Mouse (Mus musculus) heart, postnatal 0 days (tissue): ENCODE data around the gene Nxnl1. TPM values are rescaled to one million over a fixed set of nuclear protein-coding genes. Genes with fewer than 3 reads are reported as not detected.

ENCODE experiments used
- ATAC-seq: fragments of 200-750 bp; cut with Nextera tagmentation; 2 replicates; pipeline ENCODE4 v1.8.0; 2017; ENCODE audit warnings: low read depth, moderate number of reproducible peaks, moderate library complexity; ENCODE audit not compliant: insufficient read depth
- DNase-seq: peaks from one replicate; pipeline ENCODE4 v3.0.0-alpha.2; 2016; ENCODE audit warnings: low spot score
- H3K27ac ChIP-seq: fragments of 300-500 bp; sonication (generic); 2 replicates; pipeline ENCODE4 v1.5.1; 2014; ENCODE audit warnings: low read depth, mild to moderate bottlenecking
- H3K27me3 ChIP-seq: fragments of 300-500 bp; sonication (generic); 2 replicates; pipeline ENCODE4 v1.6.1; 2014; ENCODE audit warnings: low read length, mixed read lengths; ENCODE audit not compliant: control insufficient read depth, insufficient read depth
- H3K36me3 ChIP-seq: fragments of 300-500 bp; sonication (generic); replicated peaks from 2 replicates; pipeline ENCODE4 v1.6.1; 2014; ENCODE audit warnings: low read length, mixed read lengths; ENCODE audit not compliant: control insufficient read depth, insufficient read depth
- H3K4me1 ChIP-seq: fragments of 300-500 bp; sonication (generic); 2 replicates; pipeline ENCODE4 v1.6.1; 2014; ENCODE audit warnings: antibody characterized with exemption; ENCODE audit not compliant: control insufficient read depth, insufficient read depth
- H3K4me2 ChIP-seq: fragments of 300-500 bp; sonication (generic); 2 replicates; pipeline ENCODE4 v1.6.1; 2014; ENCODE audit warnings: low read depth, mild to moderate bottlenecking, low read length, moderate library complexity
- H3K4me3 ChIP-seq: fragments of 300-500 bp; sonication (generic); 2 replicates; pipeline ENCODE4 v1.5.1; 2014; ENCODE audit warnings: low read depth, low read length
- H3K9ac ChIP-seq: fragments of 300-500 bp; sonication (generic); replicated peaks from 2 replicates; pipeline ENCODE4 v1.6.1; 2014; ENCODE audit warnings: low read depth, low read length, mixed read lengths
- H3K9me3 ChIP-seq: fragments of 300-500 bp; sonication (generic); replicated peaks from 2 replicates; pipeline ENCODE4 v1.6.1; 2016; ENCODE audit warnings: low read length; ENCODE audit not compliant: control insufficient read depth
- CTCF ChIP-seq: IDR thresholded peaks from 2 replicates; pipeline ENCODE4 v1.5.1; 2016; ENCODE audit warnings: antibody characterized with exemption, control low read depth, low read depth
- EP300 ChIP-seq: IDR thresholded peaks from 2 replicates; pipeline ENCODE4 v1.6.1; 2016; ENCODE audit warnings: antibody characterized with exemption, low read depth
- WGBS: fragments of 180-500 bp; shearing (Covaris S2); extraction: QIAGEN DNeasy Blood & Tissue Kit; methylation state at CpG from one replicate; pipeline ENCODE4 v1.1.7; 2014; 5-methylcytosine and 5-hydroxymethylcytosine counted together
- polyA plus RNA-seq: library from polyadenylated mRNA; unstranded; fragments of >200 nt; fragmentation: Nextera tagmentation; extraction: Ambion mirVana; gene quantifications from 2 replicates; pipeline ENCODE4 v1.2.1, GENCODE M21; 2015
- total RNA-seq: library from RNA; depleted of rRNA; stranded (reverse); fragments of >200 nt; gene quantifications from 2 replicates; pipeline ENCODE4 v1.2.3, GENCODE M21; 2014; ENCODE audit warnings: low replicate concordance

Nxnl1 gene
- total and polyA plus RNA-seq, 2 experiments from 2014 or later: 0.12 TPM; not detected in 1

- DNase-seq (peak; percentile 63), ATAC-seq (peak; percentile 81)
- 4% methylated on average over 60 of the region's 60 CpGs for WGBS
- peak overlapping the region; percentile 89 for H3K4me2 ChIP-seq
- peak overlapping the region; percentile 82 for H3K9ac ChIP-seq
- no peaks in the 10 kb centered on the region for H3K27me3 ChIP-seq
- H3K4me1 ChIP-seq: peaks cover 18% of the 10 kb centered on the region
- H3K9me3 ChIP-seq: no peaks in the 10 kb centered on the region
- TF ChIP-seq CTCF (0 out of 2 replicates have a peak, but pooled peaks have one; percentile 6), EP300 (no peak)
- no peaks in the 10 kb centered on the region for H3K36me3 ChIP-seq
- peak overlapping the region; percentile 74 for H3K4me3 ChIP-seq
- peak overlapping the region; percentile 98 for H3K27ac ChIP-seq
Measured at GRCm38 (mm10) chr8:71592374-71593170, 26.2 kb upstream of the Nxnl1 start.

- whole genome bisulfite sequencing: under 1% methylated on average over 69 of the region's 71 CpGs
- ATAC-seq: peak; percentile 86
- Histone ChIP-seq H3K27ac (peak within 1 kb of the TSS; percentile 98), H3K9ac (peak within 1 kb of the TSS; percentile 82), H3K4me3 (peak within 1 kb of the TSS; percentile 74), H3K4me1 (peaks cover 18% of the 10 kb centered on the region), H3K27me3 (no peaks in the 10 kb centered on the region), H3K36me3 (no peaks in the 10 kb centered on the region), H3K9me3 (no peaks in the 10 kb centered on the region), H3K4me2 (peak within 1 kb of the TSS; percentile 89)
- peak; percentile 92 for DNase-seq
- TF ChIP-seq CTCF (no peak), EP300 (no peak; the same call in 1 of the 2 replicates)
Measured at GRCm38 (mm10) chr8:71591471-71592373, 25.3 kb upstream of the Nxnl1 start, which contains the start of gene Pgls. Gene Pgls (plus strand): TSS chr8:71592176.

DNA sequence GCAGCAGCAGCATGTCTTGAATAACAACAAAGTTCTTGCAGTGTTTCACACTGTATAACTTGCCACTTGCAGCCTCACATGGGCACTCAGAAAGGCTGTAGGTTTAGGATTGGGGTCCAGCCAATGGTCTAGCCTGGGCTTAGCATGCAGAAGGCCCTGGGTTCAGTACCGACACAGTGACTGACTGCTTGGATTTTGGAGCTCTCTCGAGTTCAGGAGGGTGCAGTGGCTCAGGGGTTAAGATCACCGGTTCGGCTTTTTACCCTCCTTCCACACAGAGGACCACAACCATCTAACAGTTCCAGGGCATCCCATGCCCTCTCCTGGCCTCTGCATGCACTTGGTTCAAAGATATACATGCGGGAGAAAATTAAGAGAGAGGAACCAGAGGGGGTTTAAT is 24.6 kb upstream of the Nxnl1 start:
- ATAC-seq: no peak
- H3K27ac ChIP-seq: peak overlapping the region; percentile 98

GRCm38 (mm10) chr8:71588762-71589161 is 22.4 kb upstream of the Nxnl1 start:
- H3K27ac ChIP-seq: no peak overlapping the region
- no peak overlapping the region for H3K4me3 ChIP-seq
- H3K36me3 ChIP-seq: peaks cover 25% of the 10 kb centered on the region
- H3K27me3 ChIP-seq: no peaks in the 10 kb centered on the region
- peaks cover 18% of the 10 kb centered on the region for H3K4me1 ChIP-seq
- WGBS: 77% methylated on average over 3 of the region's 3 CpGs
- DNase-seq: no peak
- no peak overlapping the region for H3K9ac ChIP-seq
- ATAC-seq: no peak
- no peak overlapping the region for H3K4me2 ChIP-seq
- TF ChIP-seq EP300 (no peak), CTCF (no peak)
- no peaks in the 10 kb centered on the region for H3K9me3 ChIP-seq

More for the DNA sequence above, 24.6 kb upstream of the Nxnl1 start:
- Histone ChIP-seq H3K9ac (peak overlapping the region; percentile 82), H3K4me2 (peak overlapping the region; percentile 89), H3K4me1 (peaks cover 18% of the 10 kb centered on the region), H3K36me3 (peaks cover 3% of the 10 kb centered on the region), H3K4me3 (peak overlapping the region; percentile 74), H3K27me3 (no peaks in the 10 kb centered on the region), H3K9me3 (no peaks in the 10 kb centered on the region)
- no peak for DNase-seq
- TF ChIP-seq EP300 (no peak), CTCF (no peak)
- WGBS: 26% methylated on average over 5 of the region's 5 CpGs

GRCm38 (mm10) chr8:71586891-71587290 is 20.5 kb upstream of the Nxnl1 start:
- Histone ChIP-seq H3K27me3 (no peaks in the 10 kb centered on the region), H3K4me3 (no peak overlapping the region), H3K36me3 (peaks cover 29% of the 10 kb centered on the region), H3K9me3 (no peaks in the 10 kb centered on the region), H3K27ac (no peak overlapping the region), H3K4me1 (0 out of 2 replicates have a peak, but pooled peaks cover 6% of the 10 kb centered on the region), H3K9ac (no peak overlapping the region), H3K4me2 (no peak overlapping the region)
- no peak for ATAC-seq
- WGBS: 86% methylated on average over 2 of the region's 2 CpGs
- DNase-seq: no peak
- peak; percentile 56 for TF ChIP-seq CTCF
- no peak for TF ChIP-seq EP300
